Mouse (Mus musculus) bone marrow, adult 2 months (tissue): ENCODE results near the gene Rnf26. TPM values are rescaled to one million over a fixed set of nuclear protein-coding genes. Genes with fewer than 3 reads are reported as not detected.
A peak's percentile ranks its signal among the peaks of the same experiment; 100 is the strongest.

Source experiments
- H3K27ac ChIP-seq: fragments of 200-500 bp; 2 replicates; pipeline ENCODE4 v1.5.1; 2012; ENCODE audit warnings: low read depth, mild to moderate bottlenecking, control low read depth, inconsistent platforms, low read length; ENCODE audit not compliant: control insufficient read depth, poor library complexity, insufficient read depth
- H3K4me1 ChIP-seq: fragments of 200-500 bp; 2 replicates; pipeline ENCODE4 v1.6.1; 2011; ENCODE audit warnings: low read length; ENCODE audit not compliant: control insufficient read depth, insufficient read depth
- H3K4me3 ChIP-seq: fragments of 200-500 bp; replicated peaks from 2 replicates; pipeline ENCODE3; 2011; ENCODE audit warnings: mild to moderate bottlenecking, low read depth, low read length, control low read depth; ENCODE audit not compliant: control insufficient read depth
- CTCF ChIP-seq: fragments of 200-500 bp; IDR thresholded peaks from 2 replicates; pipeline ENCODE4 v1.5.1; 2011; ENCODE audit warnings: low read length, control low read depth; ENCODE audit not compliant: control insufficient read depth, insufficient read depth
- POLR2A ChIP-seq: fragments of 200-500 bp; IDR thresholded peaks from 2 replicates; pipeline ENCODE4 v1.6.1; 2011; ENCODE audit warnings: low read depth, mild to moderate bottlenecking, control low read depth, low read length, borderline replicate concordance; ENCODE audit not compliant: control insufficient read depth
- WGBS: fragments of 180-500 bp; shearing (Covaris S2); methylation state at CpG from one replicate; pipeline ENCODE4 v1.1.7; 2018; 5-methylcytosine and 5-hydroxymethylcytosine counted together
- polyA plus RNA-seq: library from polyadenylated mRNA; stranded (reverse); fragments of >200 nt; gene quantifications from 2 replicates; pipeline ENCODE4 v1.2.4, GENCODE M21; 2011; ENCODE audit warnings: low replicate concordance; ENCODE audit not compliant: missing spikeins, insufficient read depth, insufficient read length

The Rnf26 gene
- polyA plus RNA-seq, 1 experiment = 28.8 TPM

GRCm38 (mm10) chr9:44130034-44130433 is 16.7 kb upstream of the Rnf26 start:
- Histone ChIP-seq H3K27ac (peak overlapping the region; percentile 12; the same call in 1 of the 2 replicates), H3K4me1 (no peaks in the 10 kb centered on the region; the same call in 1 of the 2 replicates), H3K4me3 (peak overlapping the region; percentile 1)
- WGBS = under 1% methylated on average over 27 of the region's 27 CpGs
- no peak for TF ChIP-seq CTCF
- no peak for TF ChIP-seq POLR2A

GRCm38 (mm10) chr9:44129633-44130032 is 16.3 kb upstream of the Rnf26 start:
- no peaks in the 10 kb centered on the region; the same call in 1 of the 2 replicates for H3K4me1 ChIP-seq
- peak overlapping the region; percentile 12; the same call in 1 of the 2 replicates for H3K27ac ChIP-seq
- H3K4me3 ChIP-seq = peak overlapping the region; percentile 1
- TF ChIP-seq POLR2A (no peak), CTCF (no peak)
- WGBS = 16% methylated on average over 9 of the region's 9 CpGs

GRCm38 (mm10) chr9:44127351-44127801 is 14.1 kb upstream of the Rnf26 start:
- TF ChIP-seq CTCF = no peak
- no peak for TF ChIP-seq POLR2A
- Histone ChIP-seq H3K4me3 (no peak overlapping the region), H3K27ac (peak overlapping the region; percentile 62; the same call in 1 of the 2 replicates), H3K4me1 (no peaks in the 10 kb centered on the region; the same call in 1 of the 2 replicates)
- 55% methylated on average over 3 of the region's 3 CpGs for WGBS

- no peaks in the 10 kb centered on the region; the same call in 1 of the 2 replicates for H3K4me1 ChIP-seq
- no peak for TF ChIP-seq CTCF
- no peak for TF ChIP-seq POLR2A
- H3K27ac ChIP-seq = peak overlapping the region; percentile 79
- WGBS = 43% methylated on average over 3 of the region's 3 CpGs
- no peak overlapping the region for H3K4me3 ChIP-seq
These were observed 13.4 kb upstream of the Rnf26 start for GRCm38 (mm10) chr9:44126746-44127145.

- TF ChIP-seq POLR2A (no peak), CTCF (peak; percentile 90)
- WGBS = 36% methylated on average over 18 of the region's 18 CpGs
- peak overlapping the region; percentile 44; the same call in 1 of the 2 replicates for H3K27ac ChIP-seq
- H3K4me3 ChIP-seq = no peak overlapping the region
- H3K4me1 ChIP-seq = no peaks in the 10 kb centered on the region; the same call in 1 of the 2 replicates
These were observed 12.5 kb upstream of the Rnf26 start for GRCm38 (mm10) chr9:44125546-44126428.

GRCm38 (mm10) chr9:44125026-44125425 is 11.7 kb upstream of the Rnf26 start:
- TF ChIP-seq CTCF (no peak), POLR2A (no peak)
- no peak overlapping the region for H3K4me3 ChIP-seq
- WGBS = 70% methylated on average over 5 of the region's 5 CpGs
- no peaks in the 10 kb centered on the region; the same call in 1 of the 2 replicates for H3K4me1 ChIP-seq
- no peak overlapping the region for H3K27ac ChIP-seq

- 45% methylated on average over 6 of the region's 6 CpGs for WGBS
- Histone ChIP-seq H3K4me1 (no peaks in the 10 kb centered on the region; the same call in 1 of the 2 replicates), H3K27ac (no peak overlapping the region), H3K4me3 (no peak overlapping the region)
- no peak for TF ChIP-seq POLR2A
- peak; percentile 51 for TF ChIP-seq CTCF
These were observed 11.0 kb upstream of the Rnf26 start for GRCm38 (mm10) chr9:44124317-44124716.

- H3K27ac ChIP-seq = no peak overlapping the region
- H3K4me3 ChIP-seq = no peak overlapping the region
- TF ChIP-seq POLR2A (no peak), CTCF (no peak)
- H3K4me1 ChIP-seq = no peaks in the 10 kb centered on the region; the same call in none of the 2 replicates
- 79% methylated on average over 8 of the region's 8 CpGs for WGBS
These were observed 6.7 kb upstream of the Rnf26 start for GRCm38 (mm10) chr9:44119948-44120465.
